Mouse (Mus musculus): ENCODE results near the gene Pter. TPM values are rescaled to one million over a fixed set of nuclear protein-coding genes. Genes with fewer than 3 reads are reported as not detected.
A peak's percentile ranks its signal among the peaks of the same experiment; 100 is the strongest.

The Pter gene
- polyA plus RNA-seq, 1 experiment from 2014 or later, result 37.7 TPM

- 89% methylated on average over 7 of the region's 7 CpGs for WGBS
- H3K4me1 ChIP-seq (replicated peaks; ENCODE audit: control insufficient read depth, insufficient read depth, low read length), result no peaks in the 10 kb centered on the region
- no peak overlapping the region for H3K27ac ChIP-seq (ENCODE audit: low read depth)
- H3K4me3 ChIP-seq (ENCODE audit: low read depth, low read length), result no peak overlapping the region
- DNase-seq (ENCODE audit: low spot score), result no peak
- no peaks in the 10 kb centered on the region for H3K9me3 ChIP-seq (ENCODE audit: control insufficient read depth, low read length)
- no peak for ATAC-seq (replicated peaks; ENCODE audit: low FRiP score, low TSS enrichment, low read depth)
- no peaks in the 10 kb centered on the region for H3K27me3 ChIP-seq (replicated peaks; ENCODE audit: control insufficient read depth, insufficient read depth, low read length)
- H3K9ac ChIP-seq (ENCODE audit: low read length), result no peak overlapping the region
- H3K36me3 ChIP-seq (ENCODE audit: control insufficient read depth, insufficient read depth, low read length), result peaks cover 14% of the 10 kb centered on the region
- no peak overlapping the region for H3K4me2 ChIP-seq (ENCODE audit: low read length)
Observed at GRCm38 (mm10) chr2:12977367-12977766, 53.5 kb downstream of the Pter start.

- Histone ChIP-seq H3K4me1 (replicated peaks; ENCODE audit: control insufficient read depth, insufficient read depth, low read length) (no peaks in the 10 kb centered on the region), H3K4me2 (ENCODE audit: low read length) (no peak overlapping the region), H3K9me3 (ENCODE audit: control insufficient read depth, low read length) (no peaks in the 10 kb centered on the region), H3K9ac (ENCODE audit: low read length) (no peak overlapping the region), H3K4me3 (ENCODE audit: low read depth, low read length) (no peak overlapping the region), H3K36me3 (ENCODE audit: control insufficient read depth, insufficient read depth, low read length) (peaks cover 14% of the 10 kb centered on the region), H3K27me3 (replicated peaks; ENCODE audit: control insufficient read depth, insufficient read depth, low read length) (no peaks in the 10 kb centered on the region), H3K27ac (ENCODE audit: low read depth) (no peak overlapping the region)
- ATAC-seq (replicated peaks; ENCODE audit: low FRiP score, low TSS enrichment, low read depth), result no peak
- 80% methylated on average over 4 of the region's 4 CpGs for WGBS
- no peak for DNase-seq (ENCODE audit: low spot score)
Observed at GRCm38 (mm10) chr2:12978771-12979170, 54.9 kb downstream of the Pter start.

GRCm38 (mm10) chr2:12984901-12985732 lies 61.3 kb downstream of the Pter start:
- H3K4me3 ChIP-seq (ENCODE audit: low read depth, low read length), result no peak overlapping the region
- no peaks in the 10 kb centered on the region for H3K4me1 ChIP-seq (replicated peaks; ENCODE audit: control insufficient read depth, insufficient read depth, low read length)
- ATAC-seq (replicated peaks; ENCODE audit: low FRiP score, low TSS enrichment, low read depth) (no peak), DNase-seq (ENCODE audit: low spot score) (no peak)
- H3K27me3 ChIP-seq (replicated peaks; ENCODE audit: control insufficient read depth, insufficient read depth, low read length), result no peaks in the 10 kb centered on the region
- peaks cover 8% of the 10 kb centered on the region for H3K36me3 ChIP-seq (ENCODE audit: control insufficient read depth, insufficient read depth, low read length)
- no peak overlapping the region for H3K9ac ChIP-seq (ENCODE audit: low read length)
- H3K27ac ChIP-seq (ENCODE audit: low read depth), result no peak overlapping the region
- no peaks in the 10 kb centered on the region for H3K9me3 ChIP-seq (ENCODE audit: control insufficient read depth, low read length)
- no peak overlapping the region for H3K4me2 ChIP-seq (ENCODE audit: low read length)
- WGBS, result 89% methylated on average over 4 of the region's 4 CpGs

- Histone ChIP-seq H3K9me3 (ENCODE audit: control insufficient read depth, low read length) (no peaks in the 10 kb centered on the region), H3K4me1 (replicated peaks; ENCODE audit: control insufficient read depth, insufficient read depth, low read length) (no peaks in the 10 kb centered on the region), H3K4me2 (ENCODE audit: low read length) (no peak overlapping the region), H3K27me3 (replicated peaks; ENCODE audit: control insufficient read depth, insufficient read depth, low read length) (no peaks in the 10 kb centered on the region), H3K4me3 (ENCODE audit: low read depth, low read length) (no peak overlapping the region), H3K36me3 (ENCODE audit: control insufficient read depth, insufficient read depth, low read length) (no peaks in the 10 kb centered on the region; the same call in 1 of the 2 replicates), H3K27ac (ENCODE audit: low read depth) (no peak overlapping the region), H3K9ac (ENCODE audit: low read length) (no peak overlapping the region)
- ATAC-seq (replicated peaks; ENCODE audit: low FRiP score, low TSS enrichment, low read depth) (no peak), DNase-seq (ENCODE audit: low spot score) (no peak)
- 54% methylated on average over 2 of the region's 2 CpGs for WGBS
Observed at GRCm38 (mm10) chr2:13000026-13000425, 76.2 kb downstream of the Pter start.

GRCm38 (mm10) chr2:13008433-13008832 lies 84.6 kb downstream of the Pter start:
- no peak overlapping the region for H3K27ac ChIP-seq (ENCODE audit: low read depth)
- no peak overlapping the region for H3K4me2 ChIP-seq (ENCODE audit: low read length)
- H3K27me3 ChIP-seq (replicated peaks; ENCODE audit: control insufficient read depth, insufficient read depth, low read length), result peaks cover 44% of the 10 kb centered on the region
- no peaks in the 10 kb centered on the region for H3K36me3 ChIP-seq (ENCODE audit: control insufficient read depth, insufficient read depth, low read length)
- no peak overlapping the region for H3K9ac ChIP-seq (ENCODE audit: low read length)
- 86% methylated on average over 1 of the region's 1 CpGs for WGBS
- ATAC-seq (replicated peaks; ENCODE audit: low FRiP score, low TSS enrichment, low read depth), result no peak
- H3K9me3 ChIP-seq (ENCODE audit: control insufficient read depth, low read length), result no peaks in the 10 kb centered on the region
- H3K4me1 ChIP-seq (replicated peaks; ENCODE audit: control insufficient read depth, insufficient read depth, low read length), result peaks cover 16% of the 10 kb centered on the region; the same call in 1 of the 2 replicates
- no peak for DNase-seq (ENCODE audit: low spot score)
- H3K4me3 ChIP-seq (ENCODE audit: low read depth, low read length), result no peak overlapping the region

GRCm38 (mm10) chr2:13009261-13009972 lies 85.6 kb downstream of the Pter start:
- H3K27ac ChIP-seq (ENCODE audit: low read depth), result no peak overlapping the region
- no peaks in the 10 kb centered on the region for H3K36me3 ChIP-seq (ENCODE audit: control insufficient read depth, insufficient read depth, low read length)
- peaks cover 16% of the 10 kb centered on the region; the same call in 1 of the 2 replicates for H3K4me1 ChIP-seq (replicated peaks; ENCODE audit: control insufficient read depth, insufficient read depth, low read length)
- peak overlapping the region; percentile 51; the same call in 1 of the 2 replicates for H3K4me3 ChIP-seq (ENCODE audit: low read depth, low read length)
- WGBS, result 18% methylated on average over 18 of the region's 18 CpGs
- DNase-seq (ENCODE audit: low spot score), result peak; percentile 65
- peak overlapping the region; percentile 100 for H3K4me2 ChIP-seq (ENCODE audit: low read length)
- peaks cover 49% of the 10 kb centered on the region for H3K27me3 ChIP-seq (replicated peaks; ENCODE audit: control insufficient read depth, insufficient read depth, low read length)
- no peak overlapping the region for H3K9ac ChIP-seq (ENCODE audit: low read length)
- no peaks in the 10 kb centered on the region for H3K9me3 ChIP-seq (ENCODE audit: control insufficient read depth, low read length)
- peak; percentile 14; the same call in 1 of the 2 replicates for ATAC-seq (replicated peaks; ENCODE audit: low FRiP score, low TSS enrichment, low read depth)

- peak overlapping the region; percentile 100 for H3K4me2 ChIP-seq (ENCODE audit: low read length)
- H3K4me3 ChIP-seq (ENCODE audit: low read depth, low read length), result peak overlapping the region; percentile 51
- no peaks in the 10 kb centered on the region for H3K36me3 ChIP-seq (ENCODE audit: control insufficient read depth, insufficient read depth, low read length)
- H3K4me1 ChIP-seq (replicated peaks; ENCODE audit: control insufficient read depth, insufficient read depth, low read length), result peaks cover 16% of the 10 kb centered on the region; the same call in 1 of the 2 replicates
- H3K9ac ChIP-seq (ENCODE audit: low read length), result no peak overlapping the region
- ATAC-seq (replicated peaks; ENCODE audit: low FRiP score, low TSS enrichment, low read depth), result peak; percentile 44; the same call in 1 of the 2 replicates
- peak; percentile 62 for DNase-seq (ENCODE audit: low spot score)
- no peaks in the 10 kb centered on the region for H3K9me3 ChIP-seq (ENCODE audit: control insufficient read depth, low read length)
- WGBS, result 3% methylated on average over 31 of the region's 31 CpGs
- no peak overlapping the region for H3K27ac ChIP-seq (ENCODE audit: low read depth)
- peaks cover 49% of the 10 kb centered on the region for H3K27me3 ChIP-seq (replicated peaks; ENCODE audit: control insufficient read depth, insufficient read depth, low read length)
Observed at GRCm38 (mm10) chr2:13010030-13010459, 86.2 kb downstream of the Pter start.

GRCm38 (mm10) chr2:13010460-13011341 lies 86.9 kb downstream of the Pter start:
- Histone ChIP-seq H3K9me3 (ENCODE audit: control insufficient read depth, low read length) (no peaks in the 10 kb centered on the region), H3K4me3 (ENCODE audit: low read depth, low read length) (peak overlapping the region; percentile 51), H3K27me3 (replicated peaks; ENCODE audit: control insufficient read depth, insufficient read depth, low read length) (peaks cover 49% of the 10 kb centered on the region), H3K9ac (ENCODE audit: low read length) (peak overlapping the region; percentile 25; the same call in 1 of the 2 replicates), H3K27ac (ENCODE audit: low read depth) (no peak overlapping the region), H3K4me1 (replicated peaks; ENCODE audit: control insufficient read depth, insufficient read depth, low read length) (peaks cover 16% of the 10 kb centered on the region; the same call in 1 of the 2 replicates), H3K36me3 (ENCODE audit: control insufficient read depth, insufficient read depth, low read length) (no peaks in the 10 kb centered on the region), H3K4me2 (ENCODE audit: low read length) (peak overlapping the region; percentile 100)
- 1% methylated on average over 64 of the region's 75 CpGs for WGBS
- peak; percentile 71 for ATAC-seq (replicated peaks; ENCODE audit: low FRiP score, low TSS enrichment, low read depth)
- DNase-seq (ENCODE audit: low spot score), result peak; percentile 72

Measured in intestine, embryonic 14.5 days (tissue).